Mouse (Mus musculus) midbrain, embryonic 10.5 days (tissue): ENCODE measurements around the gene Pla1a. TPM values are rescaled to one million over a fixed set of nuclear protein-coding genes. Genes with fewer than 3 reads are reported as not detected.
"Not testable (repeated sequence)": the region's sequence is repeated elsewhere in the genome, so short reads cannot be mapped to it uniquely, and the experiment has no call there.

Experiments used
- DNase-seq: peaks from one replicate; pipeline ENCODE4 v3.0.0-alpha.2; 2017; ENCODE audit warnings: low spot score
- H3K27ac ChIP-seq: fragments of 300-500 bp; sonication (generic); replicated peaks from 2 replicates; pipeline ENCODE4 v1.5.1; 2016; ENCODE audit warnings: mild to moderate bottlenecking
- H3K27me3 ChIP-seq: fragments of 300-500 bp; sonication (generic); 2 replicates; pipeline ENCODE4 v1.6.1; 2016; ENCODE audit warnings: low read depth, mild to moderate bottlenecking; ENCODE audit not compliant: poor library complexity, severe bottlenecking
- H3K36me3 ChIP-seq: fragments of 300-500 bp; sonication (generic); 2 replicates; pipeline ENCODE4 v1.6.1; 2016; ENCODE audit warnings: mild to moderate bottlenecking, moderate library complexity
- H3K4me1 ChIP-seq: fragments of 300-500 bp; sonication (generic); 2 replicates; pipeline ENCODE4 v1.6.1; 2016
- H3K4me3 ChIP-seq: fragments of 300-500 bp; sonication (generic); 2 replicates; pipeline ENCODE4 v1.5.1; 2016; ENCODE audit warnings: mild to moderate bottlenecking, moderate library complexity
- H3K9me3 ChIP-seq: fragments of 300-500 bp; sonication (generic); replicated peaks from 2 replicates; pipeline ENCODE4 v1.6.1; 2016; ENCODE audit warnings: mild to moderate bottlenecking
- WGBS: fragments of 180-500 bp; shearing (Covaris S2); methylation state at CpG from one replicate; pipeline ENCODE4 v1.1.7; 2016; 5-methylcytosine and 5-hydroxymethylcytosine counted together
- polyA plus RNA-seq: library from polyadenylated mRNA; unstranded; fragments of >200 nt; fragmentation: Nextera tagmentation; extraction: Ambion mirVana; gene quantifications from 2 replicates; pipeline ENCODE4 v1.2.1, GENCODE M21; 2016

Gene Pla1a
- 0.07 and 0.11 TPM in 2 replicates for polyA plus RNA-seq

DNA sequence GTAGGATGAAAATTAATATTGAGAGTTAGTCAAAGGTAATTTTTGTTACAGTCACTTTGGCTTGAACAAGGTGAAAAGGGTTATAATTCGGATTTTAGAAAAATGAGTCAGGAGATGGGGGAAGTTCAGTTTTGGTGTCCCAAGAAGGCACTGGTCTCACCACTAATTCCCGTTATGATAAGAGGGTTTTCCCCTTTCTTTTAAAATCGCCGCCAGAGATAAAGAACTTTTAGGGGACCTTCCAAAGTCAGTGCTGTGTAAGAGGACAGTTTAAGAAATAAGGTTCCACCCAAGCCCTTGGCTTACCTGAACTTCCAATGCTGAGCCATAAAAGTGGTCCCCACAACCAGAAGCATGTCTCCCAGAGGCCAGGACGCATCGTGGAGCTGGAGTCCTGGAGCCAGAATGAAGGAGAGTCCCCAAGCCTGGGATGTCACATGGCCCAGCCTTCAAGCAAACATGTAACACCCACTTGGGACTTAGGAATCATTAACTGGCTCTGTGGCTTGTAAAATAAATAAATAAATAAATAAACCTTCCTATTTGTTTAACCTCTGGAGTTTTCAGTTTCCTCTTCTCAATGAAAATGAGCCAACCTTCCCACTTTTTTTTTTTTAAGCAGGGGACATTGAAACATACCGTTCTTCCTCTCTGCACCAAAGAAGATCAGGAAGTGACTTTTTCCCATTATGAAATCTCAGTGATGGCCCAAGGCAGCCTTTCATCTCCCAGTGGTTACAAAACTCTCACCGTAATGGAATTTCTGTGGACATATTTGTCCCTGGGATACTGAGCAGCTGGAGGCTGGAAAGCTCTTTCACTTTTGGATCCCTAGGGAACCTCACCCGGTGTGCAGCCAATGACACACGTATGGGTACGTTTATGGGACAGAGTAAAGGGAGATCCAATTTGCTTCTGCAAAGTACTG lies at the start of gene Pla1a:
Pla1a (minus strand) TSS at position 648 of the 928 bp plus-strand sequence.
- Histone ChIP-seq H3K4me3 (no peak within 1 kb of the TSS), H3K4me1 (peaks cover 10% of the 10 kb centered on the region), H3K27me3 (no peaks in the 10 kb centered on the region), H3K36me3 (no peaks in the 10 kb centered on the region), H3K9me3 (no peaks in the 10 kb centered on the region), H3K27ac (no peak within 1 kb of the TSS)
- WGBS, result 83% methylated on average over 11 of the region's 11 CpGs
- no peak for DNase-seq

DNA sequence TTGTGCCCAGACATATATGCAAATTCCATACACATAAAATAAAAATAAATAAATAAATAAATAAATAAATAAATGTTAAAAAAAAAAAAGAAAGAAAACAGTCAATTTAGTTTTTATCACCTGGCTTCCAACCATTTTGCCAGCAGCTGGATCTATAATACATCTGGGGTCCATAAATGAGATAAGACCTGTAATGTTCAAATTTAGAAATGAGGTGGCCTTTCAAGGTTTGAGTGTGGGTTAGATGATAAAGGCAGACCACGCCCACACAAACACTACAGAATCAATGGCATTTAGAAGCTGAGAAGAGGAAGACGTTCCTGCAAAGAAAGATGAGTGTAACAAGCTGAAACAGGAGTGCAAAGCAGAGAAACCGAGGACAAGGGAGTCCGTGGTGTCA lies 48.4 kb upstream of the Pla1a start:
- no peak overlapping the region for H3K4me3 ChIP-seq
- peaks cover 21% of the 10 kb centered on the region for H3K4me1 ChIP-seq
- 85% methylated on average over 4 of the region's 4 CpGs for WGBS
- H3K27me3 ChIP-seq, result peaks cover 40% of the 10 kb centered on the region
- no peaks in the 10 kb centered on the region for H3K36me3 ChIP-seq
- H3K27ac ChIP-seq, result no peak overlapping the region
- H3K9me3 ChIP-seq, result no peaks in the 10 kb centered on the region
- no peak for DNase-seq

- H3K27ac ChIP-seq, result no peak overlapping the region
- H3K27me3 ChIP-seq, result peaks cover 28% of the 10 kb centered on the region
- no peaks in the 10 kb centered on the region for H3K36me3 ChIP-seq
- peaks cover 14% of the 10 kb centered on the region for H3K4me1 ChIP-seq
- no peak overlapping the region for H3K4me3 ChIP-seq
- DNase-seq, result no peak
- H3K9me3 ChIP-seq, result no peaks in the 10 kb centered on the region
- WGBS, result 89% methylated on average over 3 of the region's 3 CpGs
These were observed 45.4 kb upstream of the Pla1a start for GRCm38 (mm10) chr16:38478296-38478695.

- H3K9me3 ChIP-seq, DNase-seq, H3K36me3 ChIP-seq, H3K27ac ChIP-seq: not testable (repeated sequence)
- Histone ChIP-seq H3K4me3 (peak overlapping the region; percentile 52), H3K27me3 (peaks cover 17% of the 10 kb centered on the region), H3K4me1 (peaks cover 11% of the 10 kb centered on the region)
- 70% methylated on average over 14 of the region's 14 CpGs for WGBS
These were observed 44.3 kb upstream of the Pla1a start for GRCm38 (mm10) chr16:38477241-38477608.

- H3K4me3 ChIP-seq, result peak overlapping the region; percentile 52
- H3K27me3 ChIP-seq, result peaks cover 11% of the 10 kb centered on the region; the same call in 1 of the 2 replicates
- no peaks in the 10 kb centered on the region for H3K36me3 ChIP-seq
- no peaks in the 10 kb centered on the region for H3K9me3 ChIP-seq
- H3K4me1 ChIP-seq, result peaks cover 11% of the 10 kb centered on the region
- 14% methylated on average over 34 of the region's 34 CpGs for WGBS
- peak; percentile 55 for DNase-seq
- peak overlapping the region; percentile 78 for H3K27ac ChIP-seq
These were observed 43.6 kb upstream of the Pla1a start for GRCm38 (mm10) chr16:38476312-38477240.

- no peaks in the 10 kb centered on the region for H3K36me3 ChIP-seq
- WGBS, result 63% methylated on average over 4 of the region's 4 CpGs
- peaks cover 11% of the 10 kb centered on the region for H3K4me1 ChIP-seq
- peak overlapping the region; percentile 52 for H3K4me3 ChIP-seq
- H3K9me3 ChIP-seq, result no peaks in the 10 kb centered on the region
- H3K27me3 ChIP-seq, result peaks cover 11% of the 10 kb centered on the region; the same call in 1 of the 2 replicates
- DNase-seq, result no peak
- peak overlapping the region; percentile 78; the same call in 1 of the 2 replicates for H3K27ac ChIP-seq
These were observed 42.9 kb upstream of the Pla1a start for GRCm38 (mm10) chr16:38475681-38476311.

DNA sequence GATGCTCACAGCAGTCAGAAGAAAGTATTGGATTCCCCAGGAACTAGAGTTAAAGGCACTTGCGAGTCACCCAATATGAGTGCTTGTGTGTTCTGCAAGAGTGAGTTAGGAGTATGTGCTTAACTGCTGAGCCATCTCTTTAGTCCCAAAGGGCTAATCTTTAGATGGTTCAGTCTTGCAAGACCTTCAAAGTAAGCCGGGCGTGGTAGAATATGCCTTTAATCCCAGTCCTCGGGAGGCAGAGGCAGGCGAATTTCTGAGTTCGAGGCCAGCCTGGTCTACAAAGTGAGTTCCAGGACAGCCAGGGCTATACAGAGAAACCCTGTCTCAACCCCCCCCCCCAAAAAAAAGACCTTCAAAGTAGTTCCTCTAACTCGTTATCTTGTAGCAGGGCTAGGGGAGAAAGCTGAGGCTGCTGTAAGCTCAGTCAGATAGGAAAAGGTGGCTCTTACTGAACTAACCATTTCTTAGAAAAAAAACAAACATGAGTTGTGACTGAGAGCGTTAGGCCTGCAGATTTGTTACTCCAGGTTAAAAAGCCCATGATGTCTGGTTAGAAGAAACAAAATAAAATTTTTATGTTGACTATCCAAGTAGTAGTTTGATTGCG lies 41.8 kb upstream of the Pla1a start:
- DNase-seq, result no peak
- no peaks in the 10 kb centered on the region for H3K36me3 ChIP-seq
- H3K4me1 ChIP-seq, result peaks cover 11% of the 10 kb centered on the region
- H3K27ac ChIP-seq, result no peak overlapping the region
- no peaks in the 10 kb centered on the region for H3K9me3 ChIP-seq
- WGBS, result 89% methylated on average over 9 of the region's 9 CpGs
- no peak overlapping the region for H3K4me3 ChIP-seq
- peaks cover 11% of the 10 kb centered on the region; the same call in 1 of the 2 replicates for H3K27me3 ChIP-seq

DNA sequence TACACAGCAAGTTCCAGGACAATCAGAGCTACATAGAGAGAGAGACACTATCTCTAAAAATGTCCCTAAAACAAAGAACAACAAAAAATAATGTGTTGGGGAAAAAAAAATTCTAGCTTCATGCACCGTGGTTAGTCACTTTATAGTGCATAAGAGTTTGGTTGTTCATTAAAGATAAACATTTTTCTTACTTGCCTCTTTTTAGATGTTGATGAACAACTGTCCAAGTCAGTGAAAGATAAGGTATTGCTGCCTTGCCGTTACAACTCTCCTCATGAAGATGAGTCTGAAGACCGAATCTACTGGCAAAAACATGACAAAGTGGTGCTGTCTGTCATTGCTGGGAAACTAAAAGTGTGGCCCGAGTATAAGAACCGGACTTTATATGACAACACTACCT lies 40.7 kb upstream of the Pla1a start:
- WGBS, result 91% methylated on average over 5 of the region's 5 CpGs
- H3K36me3 ChIP-seq, result no peaks in the 10 kb centered on the region
- no peak for DNase-seq
- H3K9me3 ChIP-seq, result no peaks in the 10 kb centered on the region
- H3K4me1 ChIP-seq, result peaks cover 11% of the 10 kb centered on the region
- H3K27ac ChIP-seq, result no peak overlapping the region
- peaks cover 11% of the 10 kb centered on the region; the same call in 1 of the 2 replicates for H3K27me3 ChIP-seq
- H3K4me3 ChIP-seq, result no peak overlapping the region

DNA sequence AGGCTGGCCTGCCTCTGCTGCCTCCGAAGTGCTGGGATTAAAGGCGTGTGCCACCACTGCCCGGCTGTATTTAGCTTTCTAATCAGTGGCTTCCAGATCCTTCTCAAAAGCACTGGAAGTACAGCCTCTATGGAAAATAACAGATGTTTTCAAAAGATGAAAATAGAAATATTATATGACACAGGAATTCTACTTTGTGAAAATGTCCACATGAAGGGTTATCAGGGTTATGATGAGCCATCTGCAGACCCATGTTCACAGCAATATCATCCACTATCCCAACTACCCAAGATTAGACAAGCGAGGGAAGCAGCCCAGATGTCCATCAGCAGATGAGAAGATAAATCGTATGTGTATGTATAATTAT lies 39.5 kb upstream of the Pla1a start:
- 91% methylated on average over 5 of the region's 5 CpGs for WGBS
- Histone ChIP-seq H3K27ac (no peak overlapping the region), H3K27me3 (peaks cover 11% of the 10 kb centered on the region; the same call in 1 of the 2 replicates), H3K9me3 (no peaks in the 10 kb centered on the region), H3K4me1 (peaks cover 11% of the 10 kb centered on the region), H3K4me3 (no peak overlapping the region), H3K36me3 (no peaks in the 10 kb centered on the region)
- DNase-seq, result no peak

- Histone ChIP-seq H3K4me3 (no peak overlapping the region), H3K4me1 (peaks cover 8% of the 10 kb centered on the region), H3K36me3 (no peaks in the 10 kb centered on the region), H3K27ac (no peak overlapping the region), H3K9me3 (no peaks in the 10 kb centered on the region), H3K27me3 (peaks cover 6% of the 10 kb centered on the region; the same call in 1 of the 2 replicates)
- 80% methylated on average over 11 of the region's 11 CpGs for WGBS
- peak; percentile 16 for DNase-seq
These were observed 39.0 kb upstream of the Pla1a start for GRCm38 (mm10) chr16:38471697-38472506.

DNA sequence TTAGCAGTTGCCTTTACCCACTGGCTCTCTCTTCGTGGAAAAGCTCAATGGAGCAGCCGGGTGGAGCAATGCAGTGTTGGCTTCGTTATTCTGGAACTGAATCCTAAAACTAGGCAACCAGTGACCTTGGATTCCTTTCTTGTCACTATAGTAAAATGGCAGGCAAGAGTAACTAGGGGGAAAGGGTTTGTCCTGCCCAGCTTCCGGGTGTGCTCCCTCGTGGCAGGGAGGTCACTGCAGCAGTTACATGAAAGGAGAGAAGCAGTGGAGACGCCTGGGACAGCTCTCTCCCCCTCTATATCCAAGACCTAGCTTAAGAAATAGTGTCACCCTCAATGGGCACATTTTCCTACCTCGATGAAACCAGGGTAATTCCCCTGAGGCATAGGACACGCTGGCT lies 36.5 kb upstream of the Pla1a start:
- no peak for DNase-seq
- no peak overlapping the region for H3K4me3 ChIP-seq
- WGBS, result 79% methylated on average over 8 of the region's 8 CpGs
- H3K36me3 ChIP-seq, result no peaks in the 10 kb centered on the region
- no peaks in the 10 kb centered on the region for H3K9me3 ChIP-seq
- no peaks in the 10 kb centered on the region for H3K27me3 ChIP-seq
- H3K27ac ChIP-seq, result no peak overlapping the region
- no peaks in the 10 kb centered on the region for H3K4me1 ChIP-seq
